Mouse (Mus musculus) layer of hippocampus, adult 9-10 months (tissue): ENCODE data around the gene Dct.

Source experiments
- DNase-seq: peaks from one replicate; pipeline ENCODE4 v3.0.0; 2022; ENCODE audit warnings: low spot score

Dct gene

DNA sequence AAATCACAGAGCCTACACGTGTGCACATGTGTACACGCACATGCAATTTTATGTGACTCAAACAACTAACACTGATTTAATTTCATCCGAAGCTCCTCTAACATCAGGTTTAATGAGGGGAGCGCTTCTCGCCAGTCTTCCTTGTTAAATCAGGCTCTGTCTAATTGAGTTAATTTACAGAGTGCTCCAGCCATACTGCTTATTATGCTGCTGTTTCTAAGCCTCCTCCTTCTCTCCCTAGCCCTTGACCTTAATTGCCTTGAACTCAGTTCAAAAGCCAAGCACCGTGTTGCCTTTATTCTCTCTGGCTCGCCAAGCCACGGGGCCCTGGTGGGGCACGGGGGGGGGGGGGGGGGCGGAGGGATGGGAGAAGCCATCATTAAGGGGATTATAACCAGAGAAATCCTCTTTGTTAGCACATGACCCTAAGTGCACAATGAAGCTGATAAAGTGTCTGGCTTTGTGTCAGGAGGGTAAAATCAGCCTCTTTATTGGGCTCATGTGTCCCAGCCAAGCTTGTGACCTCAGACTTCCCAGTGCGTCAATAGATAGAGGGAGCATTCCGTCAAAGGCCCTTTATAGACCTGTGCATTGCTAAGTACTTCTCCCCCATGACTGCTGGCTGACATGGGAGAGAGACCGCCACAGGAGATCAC, at the start of gene Dct:
Gene Dct, minus strand, starts transcription at position 270 of the 656 bp plus-strand sequence.
- no peak for DNase-seq

DNA sequence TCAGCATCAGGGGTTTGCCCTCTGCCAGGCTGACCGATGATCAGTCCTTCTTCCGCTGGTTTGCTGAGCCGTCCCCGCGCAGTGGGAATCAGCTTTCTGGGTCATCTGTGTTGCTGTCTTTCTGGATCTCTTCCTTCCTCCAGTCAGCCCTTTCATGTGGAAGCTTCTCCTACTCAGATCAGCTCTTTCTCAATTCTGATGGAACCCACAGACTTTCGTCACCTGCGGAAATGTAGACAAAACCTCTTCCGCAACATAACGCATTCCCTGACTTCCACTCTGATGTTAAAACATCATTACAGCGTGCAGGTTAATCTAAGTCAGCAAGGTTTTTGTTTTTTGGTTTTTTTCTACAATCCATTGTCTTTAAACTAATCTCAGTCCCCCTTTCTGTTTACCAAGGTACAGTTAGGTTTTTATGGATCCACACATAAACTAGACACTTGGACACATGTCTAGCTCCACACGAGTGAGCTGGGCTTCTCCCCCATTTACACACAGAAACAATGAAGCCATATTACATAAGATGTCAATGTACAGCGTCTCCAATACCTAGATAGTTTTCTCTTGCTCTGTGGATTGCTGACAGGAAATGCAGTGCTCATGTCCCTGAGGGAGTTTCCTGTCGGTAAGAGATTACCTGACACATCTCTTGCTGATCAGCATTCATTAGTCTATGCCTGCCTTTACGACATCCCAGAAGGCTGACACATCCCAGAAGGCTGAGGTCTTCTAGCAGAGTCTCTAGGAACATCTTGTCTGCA, 49.4 kb upstream of the Dct start:
- no peak for DNase-seq

DNA sequence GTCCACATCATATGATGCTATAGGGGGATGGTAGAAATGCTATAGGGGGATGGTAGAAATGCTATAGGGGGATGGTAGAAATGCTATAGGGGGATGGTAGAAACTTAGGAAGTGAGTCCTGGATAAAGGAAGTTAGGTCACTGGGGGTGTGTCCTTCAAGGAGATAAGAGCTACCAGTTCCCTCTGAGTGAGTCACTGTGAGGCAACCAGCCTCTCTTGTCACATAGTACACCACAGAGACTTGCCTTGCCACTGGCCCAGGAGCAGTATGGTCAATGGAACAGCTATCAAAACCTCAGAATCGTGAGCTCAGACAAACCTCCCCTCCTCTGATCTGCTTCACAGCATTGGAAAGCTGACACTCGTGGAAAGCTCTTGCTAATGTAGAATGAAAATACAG, 46.2 kb upstream of the Dct start:
- no peak for DNase-seq

DNA sequence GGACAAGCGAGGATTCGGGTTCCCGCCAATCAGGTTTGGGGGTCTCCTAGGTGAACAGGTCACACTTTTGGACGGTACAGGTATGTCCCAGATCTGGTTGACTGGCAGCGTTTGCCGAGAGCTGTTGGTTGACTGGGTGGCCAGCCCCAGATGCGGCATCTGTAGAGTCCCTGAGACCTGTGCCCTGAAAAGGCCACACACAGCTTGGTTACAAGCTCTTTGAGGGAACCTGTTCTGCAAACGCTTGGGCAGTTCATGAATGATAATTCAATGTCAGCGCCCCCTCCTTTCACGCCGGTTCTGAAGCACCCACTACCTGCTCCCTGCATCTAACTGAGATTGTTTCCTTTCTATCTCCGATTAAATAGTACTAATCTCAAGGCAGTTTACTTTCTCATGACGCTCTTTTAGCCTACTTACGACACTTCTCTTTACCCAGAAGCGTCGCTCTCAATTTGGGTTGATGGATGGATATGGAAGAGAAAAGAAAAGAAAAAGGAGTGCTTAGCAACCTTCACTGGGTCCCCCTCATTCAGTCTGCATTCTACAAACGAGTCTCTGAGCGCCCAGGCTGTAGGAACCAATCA, 37.9 kb upstream of the Dct start:
- no peak for DNase-seq

DNA sequence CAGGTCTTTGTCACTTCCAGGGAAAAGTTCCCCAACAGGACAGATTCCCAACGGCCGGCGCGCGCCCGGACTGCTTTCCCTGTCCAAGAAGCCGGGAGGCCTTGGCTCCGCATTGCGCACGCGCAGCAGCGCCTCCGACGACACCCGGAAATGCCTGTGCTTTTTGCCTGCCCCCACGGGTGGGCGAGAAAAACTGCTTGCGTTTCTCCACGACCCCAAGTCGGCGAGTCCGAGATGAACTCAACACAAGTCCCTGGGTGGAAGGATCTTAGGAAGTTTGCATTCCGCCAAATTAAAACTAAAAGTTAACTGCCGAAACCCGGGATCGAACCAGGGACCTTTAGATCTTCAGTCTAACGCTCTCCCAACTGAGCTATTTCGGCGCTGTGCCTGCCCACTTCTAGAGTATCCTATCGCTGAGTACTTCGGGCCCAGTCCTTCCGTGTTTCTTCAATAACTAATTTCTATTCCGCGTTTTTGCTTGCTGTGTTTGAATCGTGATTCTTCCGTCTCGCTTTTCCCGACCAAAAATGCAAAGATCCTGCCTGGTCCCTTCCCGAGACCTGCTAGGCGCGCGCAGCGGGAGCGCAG, 37.3 kb upstream of the Dct start:
- DNase-seq = peak; percentile 87

DNA sequence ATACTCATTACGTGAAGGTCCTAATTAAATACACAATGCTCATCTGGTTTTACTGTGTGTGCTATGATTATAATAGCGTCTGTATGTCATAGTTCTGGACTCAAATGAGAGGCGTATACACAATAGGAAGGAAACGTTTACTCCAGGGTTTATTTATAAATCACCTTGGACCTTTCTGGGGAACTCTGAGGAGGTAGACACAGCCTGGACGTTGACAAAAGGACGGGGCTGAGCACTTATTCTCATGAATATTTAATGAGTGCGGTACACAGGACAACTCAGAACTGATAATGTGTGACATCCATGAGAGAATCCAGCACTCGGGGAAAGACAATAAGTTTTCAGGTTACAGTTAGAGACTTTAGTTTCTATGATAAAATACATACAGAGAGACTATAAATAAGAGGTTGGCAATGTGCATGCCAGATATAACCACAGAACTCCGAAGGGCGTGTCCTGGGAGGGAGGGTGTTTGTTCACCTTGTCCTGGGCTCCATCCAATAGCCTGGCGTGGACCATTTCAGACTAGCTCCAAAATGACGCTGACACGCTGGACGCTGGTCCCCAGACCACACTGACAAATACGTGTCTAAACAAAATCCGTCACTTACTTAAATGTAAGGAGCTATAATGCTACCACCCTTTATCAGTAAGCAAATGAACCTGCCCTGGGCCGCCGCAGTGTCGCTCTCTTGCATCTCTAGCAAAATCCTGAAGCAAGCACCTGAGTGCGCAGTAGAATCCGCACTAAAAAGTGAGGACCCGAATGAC, 36.6 kb upstream of the Dct start:
- no peak for DNase-seq

DNA sequence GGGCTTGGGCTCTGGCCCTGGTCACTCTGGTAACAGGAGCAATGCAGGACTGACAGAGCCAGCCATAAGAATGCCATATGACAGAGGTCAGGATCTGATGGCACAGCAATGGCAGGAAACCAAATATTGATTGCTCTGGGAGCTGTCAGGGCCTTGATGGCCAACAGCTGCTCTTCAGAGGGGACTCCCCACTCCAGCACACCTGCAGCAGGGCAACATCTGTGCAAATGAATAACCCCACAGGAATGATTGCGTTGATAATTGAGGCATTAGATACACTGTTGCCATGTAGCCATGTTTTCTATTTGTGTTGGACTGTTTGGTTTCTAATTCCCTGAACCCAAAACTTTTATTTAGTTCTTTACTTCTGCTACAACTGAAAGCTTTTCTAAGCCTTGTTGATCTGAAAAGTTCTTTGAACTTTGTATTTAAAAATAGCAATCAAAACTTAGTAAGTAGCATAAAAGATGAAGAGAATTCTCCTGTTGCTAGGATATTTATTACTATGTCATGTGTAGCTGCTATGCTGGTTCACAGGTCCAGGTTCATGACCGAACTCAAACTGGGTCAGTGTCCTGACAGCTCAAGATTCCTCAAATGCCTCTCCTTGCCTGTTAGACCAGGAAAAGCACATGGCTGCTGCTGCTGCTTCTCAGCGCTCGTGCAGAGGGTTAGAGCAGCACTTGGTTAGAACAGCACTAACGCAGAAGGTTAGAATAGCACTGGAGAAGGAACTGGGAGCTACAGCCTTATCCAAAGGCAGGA, 34.4 kb upstream of the Dct start:
- no peak for DNase-seq

DNA sequence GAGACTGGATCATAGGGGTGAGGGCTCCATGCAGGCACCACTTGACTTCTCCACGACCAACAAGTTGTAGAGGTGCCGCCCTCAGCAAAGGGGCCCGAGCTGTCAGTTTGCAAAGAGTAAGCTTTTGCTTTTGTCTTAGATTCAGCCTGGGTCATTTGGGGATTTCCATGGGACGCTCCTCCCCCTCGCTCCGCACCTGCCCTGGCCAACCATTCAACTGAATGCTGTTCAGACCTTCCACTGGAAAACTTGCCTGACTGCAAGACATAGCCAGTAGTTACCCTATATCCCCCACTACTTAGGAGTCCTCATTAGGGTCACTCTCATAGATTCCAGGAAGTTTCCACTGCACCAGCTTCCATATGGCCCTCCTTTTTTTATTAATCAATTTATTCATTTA, 31.8 kb upstream of the Dct start:
- no peak for DNase-seq

DNA sequence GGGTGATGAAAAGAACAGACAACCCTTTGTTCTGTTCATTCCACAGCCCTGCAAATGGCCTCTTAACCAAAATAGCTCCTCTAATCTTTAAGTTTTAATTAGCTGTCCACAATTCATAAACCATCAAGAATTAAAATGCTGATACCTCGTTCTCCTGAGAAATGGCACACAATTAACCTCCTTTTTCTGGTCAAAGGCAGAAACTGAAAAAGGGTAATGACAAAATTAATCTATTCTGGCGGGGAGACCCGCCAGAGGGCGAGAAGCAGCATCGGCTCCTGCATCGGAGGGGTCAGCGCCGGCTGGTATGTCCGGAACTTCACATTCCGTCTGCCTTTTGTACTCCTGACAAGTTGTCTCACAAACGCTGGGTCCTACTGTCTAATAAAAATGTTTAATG, 28.6 kb upstream of the Dct start:
- no peak for DNase-seq

DNA sequence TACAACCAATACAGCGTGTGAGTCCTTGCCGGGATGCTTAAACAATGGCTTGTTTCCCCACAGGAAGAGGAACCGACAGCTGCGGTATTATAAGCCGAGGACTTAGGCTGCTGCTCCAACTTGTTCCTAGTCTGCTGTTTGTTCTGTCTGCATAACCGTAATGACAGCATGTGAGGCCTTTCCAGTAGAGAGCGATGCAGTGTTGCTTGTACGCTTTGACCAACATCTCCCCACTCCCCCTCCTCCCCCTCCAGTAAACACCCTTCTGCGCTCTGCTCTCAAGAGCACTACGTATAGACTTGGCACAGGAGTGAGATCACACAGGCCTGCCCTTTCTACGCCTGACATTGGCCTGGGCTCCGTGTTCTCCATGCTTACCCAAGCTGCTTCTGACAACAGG, 18.1 kb upstream of the Dct start:
- DNase-seq = no peak

DNA sequence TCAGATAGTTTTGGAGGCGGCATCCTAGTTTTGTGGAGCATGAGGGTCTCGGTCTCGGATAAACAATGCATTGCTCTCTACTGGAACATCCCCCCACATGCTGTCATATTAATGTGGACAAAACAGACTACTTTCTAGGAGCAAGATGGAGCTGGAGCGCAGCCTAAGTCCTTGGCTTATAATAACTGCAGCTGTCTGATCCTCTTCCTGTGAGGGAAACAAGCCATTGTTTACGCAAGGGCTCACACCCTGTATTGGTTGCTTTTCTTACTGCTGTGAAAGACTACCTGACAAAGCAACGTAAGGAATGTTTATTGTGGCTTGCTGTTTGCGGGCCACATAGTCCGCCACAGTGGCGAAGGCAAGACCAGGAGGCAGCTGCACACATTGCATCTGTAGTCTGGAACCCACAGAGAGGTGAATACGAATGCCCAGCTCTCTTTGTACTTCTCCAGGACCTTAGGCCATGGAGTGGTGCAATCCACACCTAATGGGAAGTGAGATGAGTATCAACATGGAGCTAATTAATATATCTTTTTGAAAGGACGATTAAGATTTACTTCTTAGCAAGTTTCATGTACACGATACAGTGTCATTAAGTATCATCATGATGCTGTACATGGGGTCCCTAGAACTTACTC, 17.5 kb upstream of the Dct start:
- no peak for DNase-seq

DNA sequence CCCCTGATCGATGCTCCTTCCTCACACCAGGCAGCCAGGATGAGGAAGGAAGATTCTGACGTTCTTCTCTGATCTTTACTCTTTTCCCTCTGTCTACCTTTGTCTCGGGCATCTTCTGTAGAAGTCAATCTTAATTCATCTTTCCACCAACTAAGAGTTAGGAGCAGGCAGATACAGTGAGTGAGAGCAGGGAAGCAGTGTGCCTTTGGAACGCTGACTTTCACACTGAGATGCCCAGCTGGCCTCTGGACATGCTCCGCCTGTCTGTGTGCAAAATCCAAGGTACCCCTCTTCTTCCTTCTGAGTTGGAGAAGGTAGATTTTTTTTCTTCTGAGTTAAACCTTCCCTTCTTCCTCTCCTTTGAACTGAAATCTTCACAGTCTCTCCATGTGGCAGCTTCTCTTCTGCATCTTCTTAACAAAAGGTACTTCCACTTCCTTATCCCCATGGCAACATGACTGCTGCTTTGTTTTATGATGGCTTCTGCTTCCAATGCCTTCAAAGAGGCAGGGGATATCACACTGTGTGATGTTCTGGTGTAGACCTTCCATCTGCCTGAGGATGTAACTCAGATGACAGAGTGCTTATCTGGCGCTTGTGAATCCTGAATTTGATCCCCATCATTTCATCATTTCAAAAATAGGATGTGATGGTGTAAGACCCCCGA, 9.9 kb upstream of the Dct start:
- no peak for DNase-seq

DNA sequence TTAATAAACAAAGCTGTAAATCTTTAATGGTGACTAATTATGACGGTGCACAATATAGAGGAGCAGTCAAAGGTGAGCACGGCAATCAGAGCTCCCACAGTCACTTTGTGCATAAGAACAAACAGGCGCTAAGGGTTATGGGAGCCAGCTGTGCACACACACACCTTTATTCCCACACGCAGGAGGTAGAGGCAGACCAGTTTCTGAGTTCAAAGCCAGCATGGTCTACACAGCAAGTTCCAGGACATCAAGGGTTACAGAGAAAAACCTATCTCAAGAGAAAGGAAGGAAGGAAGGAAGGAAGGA, 6.5 kb upstream of the Dct start:
- DNase-seq = no peak

DNA sequence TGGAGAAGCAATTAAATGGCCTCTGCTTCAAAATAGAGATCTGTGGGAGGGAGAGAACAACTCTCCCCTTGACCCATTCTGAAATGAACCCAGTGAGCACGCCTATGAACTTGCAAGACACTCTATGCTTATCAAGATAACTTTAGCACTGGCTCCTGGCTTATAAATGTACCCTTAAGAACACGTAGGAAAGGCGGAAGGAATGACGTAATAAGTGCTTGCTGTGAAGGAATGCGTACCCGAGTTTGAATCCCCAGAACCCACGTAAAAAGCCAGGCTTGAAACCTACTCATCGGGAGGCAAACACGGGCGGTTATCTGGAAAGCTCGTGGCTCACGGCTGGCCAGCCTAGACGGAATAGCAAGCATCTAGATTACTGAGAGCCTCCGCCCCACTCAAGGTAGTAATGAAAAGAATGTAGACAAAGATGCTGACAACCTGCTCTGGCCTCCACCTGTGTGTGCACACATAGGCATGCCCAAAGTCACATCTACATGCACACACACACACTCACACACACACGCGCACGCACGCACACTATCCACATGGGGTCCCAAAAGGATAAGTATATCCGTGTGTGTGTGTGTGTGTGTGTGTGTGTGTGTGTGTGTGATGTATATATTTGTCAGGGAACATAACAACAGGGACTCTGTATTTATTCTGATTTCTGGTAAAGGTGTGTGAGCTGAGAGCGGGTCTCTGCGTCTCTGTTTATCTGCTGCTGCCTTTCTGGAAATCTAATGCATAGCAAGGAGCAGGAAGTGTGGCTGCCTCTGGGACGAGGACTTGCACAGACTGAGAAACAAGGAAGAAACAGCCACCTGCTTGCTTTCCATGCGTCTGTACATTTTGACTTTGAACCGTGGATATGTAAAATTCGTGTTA, 5.9 kb upstream of the Dct start:
- no peak for DNase-seq

DNA sequence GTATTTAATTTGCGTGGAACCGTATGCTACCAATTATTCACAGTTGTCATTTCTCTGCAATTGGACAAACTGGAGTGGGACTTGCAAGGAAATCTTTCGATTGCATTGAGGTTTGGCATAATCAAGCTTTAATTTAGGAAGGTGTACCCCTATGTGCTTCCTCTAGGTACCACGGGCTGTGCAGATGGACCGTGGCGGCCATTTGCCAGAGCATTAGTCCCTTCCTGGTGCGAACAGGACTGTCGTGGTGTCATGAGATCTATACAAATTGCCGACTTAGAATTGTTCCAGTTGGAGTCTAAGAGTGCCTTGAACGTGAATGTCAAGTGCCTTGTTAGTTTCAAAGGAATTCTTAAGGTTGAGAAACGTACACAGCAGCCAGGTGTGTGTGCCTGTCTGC, 726 bp upstream of the Dct start:
- DNase-seq = no peak

DNA sequence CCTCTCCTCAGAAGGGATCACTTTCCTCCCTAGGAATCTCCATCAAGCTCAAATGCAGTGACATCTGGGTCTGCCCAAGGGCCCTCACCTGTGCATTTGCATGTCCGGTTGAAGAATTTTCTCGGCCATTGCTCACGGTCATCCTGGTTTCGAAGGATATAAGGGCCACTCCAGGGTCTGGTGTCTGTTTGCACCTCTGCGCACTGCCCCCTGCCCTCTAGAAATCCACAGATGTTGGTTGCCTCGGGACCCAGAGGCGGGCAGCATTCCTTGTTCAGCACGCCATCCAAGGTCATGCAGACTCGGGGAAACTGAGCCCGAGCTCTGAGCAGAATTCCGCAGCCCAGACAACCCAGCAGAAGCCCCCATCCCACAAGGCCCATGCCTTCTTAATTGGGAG, 648 bp downstream of the Dct start:
- no peak for DNase-seq

DNA sequence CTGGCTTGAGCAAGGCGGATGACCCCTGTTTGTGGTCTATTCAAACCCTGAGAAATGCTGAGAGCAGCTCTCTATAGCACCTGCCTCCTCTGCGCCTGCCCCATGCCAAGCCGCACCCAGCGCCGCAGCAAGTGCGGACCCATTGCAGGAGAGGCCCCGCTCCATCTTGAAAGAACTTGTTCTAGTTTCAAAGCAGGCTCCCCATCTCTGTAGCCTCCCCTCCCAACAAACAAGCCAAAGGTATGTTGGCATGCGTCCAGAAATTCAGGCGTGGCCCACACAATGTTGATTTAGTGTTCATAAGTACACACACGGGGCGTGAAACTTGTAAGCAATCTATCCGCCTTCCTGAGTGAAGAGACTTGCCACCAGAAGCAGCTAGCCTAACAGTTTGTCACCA, 1.1 kb downstream of the Dct start:
- no peak for DNase-seq

DNA sequence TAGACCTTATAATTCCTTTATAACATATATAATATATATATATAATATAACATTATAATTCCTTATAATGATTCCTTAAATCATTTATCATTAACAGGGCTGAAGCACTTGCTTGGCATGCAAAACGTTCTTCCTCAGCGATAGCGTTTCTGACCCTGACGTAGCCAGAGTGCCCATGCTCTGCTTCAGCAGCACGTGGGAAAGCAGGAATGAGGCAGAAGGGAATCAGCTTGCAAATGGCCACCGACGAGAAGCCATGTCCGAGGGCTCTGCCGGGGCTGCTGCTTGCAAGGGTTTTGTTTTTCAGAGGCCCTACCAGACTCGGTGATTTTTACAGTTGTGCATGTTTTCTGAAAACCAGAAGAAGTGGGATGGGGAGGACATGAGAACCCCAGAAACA, 1.6 kb downstream of the Dct start:
- no peak for DNase-seq

DNA sequence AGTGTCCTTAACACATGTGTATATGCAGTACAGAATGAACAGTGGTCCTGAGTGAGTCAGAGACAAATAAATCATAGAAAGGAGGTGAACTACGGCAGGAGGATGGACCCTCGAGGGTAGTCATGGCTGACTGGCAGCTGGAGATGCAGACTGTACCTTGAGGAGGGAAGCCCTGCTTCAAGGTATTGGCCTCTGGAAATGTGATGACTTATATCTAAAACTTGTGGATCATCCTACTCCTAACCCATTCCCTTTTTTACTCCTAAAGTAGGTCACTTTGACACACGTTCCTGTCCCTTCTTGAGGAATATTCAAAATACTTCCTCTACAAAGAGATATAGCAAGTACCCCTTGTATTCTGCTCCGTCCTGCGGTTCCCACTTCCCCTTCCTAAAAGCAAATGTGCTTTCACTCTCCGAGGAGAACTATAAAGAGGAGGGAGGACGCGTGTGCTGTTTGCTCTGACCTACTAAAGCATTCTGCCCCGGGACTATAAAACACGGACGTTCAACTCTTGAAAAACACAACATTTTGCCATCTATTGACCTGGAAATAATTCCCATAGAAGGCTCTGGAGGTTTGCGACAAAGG, 2.3 kb downstream of the Dct start:
- no peak for DNase-seq
